Mouse (Mus musculus) limb, embryonic 12.5 days (tissue): Measurements from ENCODE around the gene Tnnt3. TPM values are rescaled to one million over a fixed set of nuclear protein-coding genes. Genes with fewer than 3 reads are reported as not detected.
A peak's percentile ranks its signal among the peaks of the same experiment; 100 is the strongest.

ENCODE experiments used
- ATAC-seq: fragments of 200-750 bp; cut with Nextera tagmentation; 2 replicates; pipeline ENCODE4 v1.8.0; 2017; ENCODE audit warnings: low read depth, moderate TSS enrichment; ENCODE audit not compliant: insufficient number of reproducible peaks, insufficient read depth, low FRiP score, low TSS enrichment
- H3K27ac ChIP-seq: fragments of 300-500 bp; sonication (generic); 2 replicates; pipeline ENCODE4 v1.5.1; 2016; ENCODE audit warnings: mild to moderate bottlenecking, moderate library complexity
- H3K27me3 ChIP-seq: fragments of 300-500 bp; sonication (generic); 2 replicates; pipeline ENCODE4 v1.6.1; 2016; ENCODE audit warnings: mild to moderate bottlenecking, moderate library complexity
- H3K36me3 ChIP-seq: fragments of 300-500 bp; sonication (generic); 2 replicates; pipeline ENCODE4 v1.6.1; 2016; ENCODE audit warnings: mild to moderate bottlenecking, moderate library complexity
- H3K4me1 ChIP-seq: fragments of 300-500 bp; sonication (generic); replicated peaks from 2 replicates; pipeline ENCODE4 v1.6.1; 2016
- H3K4me2 ChIP-seq: fragments of 300-500 bp; sonication (generic); 2 replicates; pipeline ENCODE4 v1.6.1; 2016; ENCODE audit warnings: mild to moderate bottlenecking, moderate library complexity
- H3K4me3 ChIP-seq: fragments of 300-500 bp; sonication (generic); replicated peaks from 2 replicates; pipeline ENCODE4 v1.5.1; 2016; ENCODE audit warnings: mild to moderate bottlenecking
- H3K9ac ChIP-seq: fragments of 300-500 bp; sonication (generic); replicated peaks from 2 replicates; pipeline ENCODE4 v1.6.1; 2016; ENCODE audit warnings: mild to moderate bottlenecking, moderate library complexity
- H3K9me3 ChIP-seq: fragments of 300-500 bp; sonication (generic); 2 replicates; pipeline ENCODE4 v1.6.1; 2016; ENCODE audit warnings: mild to moderate bottlenecking, moderate library complexity
- WGBS: fragments of 180-500 bp; shearing (Covaris S2); methylation state at CpG from one replicate; pipeline ENCODE4 v1.1.7; 2016; 5-methylcytosine and 5-hydroxymethylcytosine counted together
- polyA plus RNA-seq: library from polyadenylated mRNA; unstranded; fragments of >200 nt; fragmentation: Nextera tagmentation; extraction: Ambion mirVana; gene quantifications from 2 replicates; pipeline ENCODE4 v1.2.1, GENCODE M21; 2016

Gene Tnnt3
- polyA plus RNA-seq, 1 experiment from 2014 or later: 14.3 TPM

GRCm38 (mm10) chr7:142555366-142556088 lies 56.9 kb downstream of the Tnnt3 start:
- Histone ChIP-seq H3K27me3 (no peaks in the 10 kb centered on the region), H3K9me3 (no peaks in the 10 kb centered on the region), H3K36me3 (no peaks in the 10 kb centered on the region), H3K4me1 (peaks cover 98% of the 10 kb centered on the region), H3K4me3 (no peak overlapping the region), H3K4me2 (no peak overlapping the region), H3K9ac (no peak overlapping the region), H3K27ac (peak overlapping the region; percentile 99)
- no peak for ATAC-seq
- WGBS: 69% methylated on average over 8 of the region's 8 CpGs

- Histone ChIP-seq H3K27ac (peak overlapping the region; percentile 99), H3K36me3 (no peaks in the 10 kb centered on the region), H3K9ac (no peak overlapping the region), H3K27me3 (no peaks in the 10 kb centered on the region), H3K4me2 (no peak overlapping the region), H3K4me3 (no peak overlapping the region), H3K9me3 (no peaks in the 10 kb centered on the region), H3K4me1 (peaks cover 98% of the 10 kb centered on the region)
- ATAC-seq: no peak
- WGBS: 76% methylated on average over 2 of the region's 2 CpGs
Measured at GRCm38 (mm10) chr7:142556089-142556476, 57.4 kb downstream of the Tnnt3 start.

- no peak for ATAC-seq
- Histone ChIP-seq H3K27ac (peak overlapping the region; percentile 46; the same call in 1 of the 2 replicates), H3K4me3 (no peak overlapping the region), H3K36me3 (no peaks in the 10 kb centered on the region), H3K4me2 (no peak overlapping the region), H3K9me3 (no peaks in the 10 kb centered on the region), H3K27me3 (no peaks in the 10 kb centered on the region), H3K4me1 (peaks cover 98% of the 10 kb centered on the region), H3K9ac (no peak overlapping the region)
- WGBS: 21% methylated on average over 6 of the region's 6 CpGs
Measured at GRCm38 (mm10) chr7:142557696-142558095, 59.1 kb downstream of the Tnnt3 start.

- Histone ChIP-seq H3K9ac (no peak overlapping the region), H3K9me3 (no peaks in the 10 kb centered on the region), H3K4me3 (no peak overlapping the region), H3K4me1 (peaks cover 99% of the 10 kb centered on the region), H3K4me2 (no peak overlapping the region), H3K27ac (peak overlapping the region; percentile 90), H3K27me3 (no peaks in the 10 kb centered on the region), H3K36me3 (no peaks in the 10 kb centered on the region)
- no peak for ATAC-seq
- 91% methylated on average over 9 of the region's 9 CpGs for WGBS
Measured at GRCm38 (mm10) chr7:142558511-142559146, 60.0 kb downstream of the Tnnt3 start.

- Histone ChIP-seq H3K36me3 (no peaks in the 10 kb centered on the region), H3K4me2 (no peak overlapping the region), H3K9me3 (no peaks in the 10 kb centered on the region), H3K4me3 (no peak overlapping the region), H3K4me1 (peaks cover 99% of the 10 kb centered on the region), H3K27me3 (no peaks in the 10 kb centered on the region), H3K9ac (no peak overlapping the region), H3K27ac (peak overlapping the region; percentile 90)
- 9% methylated on average over 5 of the region's 5 CpGs for whole genome bisulfite sequencing
- ATAC-seq: peak; percentile 81
Measured at GRCm38 (mm10) chr7:142559651-142560175, 61.1 kb downstream of the Tnnt3 start.

GRCm38 (mm10) chr7:142560942-142561855 lies 62.6 kb downstream of the Tnnt3 start:
- no peak overlapping the region for H3K4me2 ChIP-seq
- whole genome bisulfite sequencing: 17% methylated on average over 18 of the region's 18 CpGs
- peaks cover 98% of the 10 kb centered on the region for H3K4me1 ChIP-seq
- no peak overlapping the region for H3K4me3 ChIP-seq
- no peaks in the 10 kb centered on the region for H3K9me3 ChIP-seq
- peak overlapping the region; percentile 53 for H3K9ac ChIP-seq
- ATAC-seq: no peak
- peak overlapping the region; percentile 90 for H3K27ac ChIP-seq
- H3K36me3 ChIP-seq: no peaks in the 10 kb centered on the region
- H3K27me3 ChIP-seq: no peaks in the 10 kb centered on the region

GRCm38 (mm10) chr7:142561856-142562404 lies 63.3 kb downstream of the Tnnt3 start:
- Histone ChIP-seq H3K27ac (peak overlapping the region; percentile 90), H3K27me3 (no peaks in the 10 kb centered on the region), H3K36me3 (no peaks in the 10 kb centered on the region), H3K9ac (no peak overlapping the region), H3K4me2 (no peak overlapping the region), H3K9me3 (no peaks in the 10 kb centered on the region), H3K4me3 (no peak overlapping the region), H3K4me1 (peaks cover 97% of the 10 kb centered on the region)
- ATAC-seq: no peak
- 29% methylated on average over 4 of the region's 4 CpGs for WGBS

GRCm38 (mm10) chr7:142563168-142563567 lies 64.5 kb downstream of the Tnnt3 start:
- no peak for ATAC-seq
- Histone ChIP-seq H3K4me2 (no peak overlapping the region), H3K4me1 (peaks cover 84% of the 10 kb centered on the region), H3K36me3 (no peaks in the 10 kb centered on the region), H3K4me3 (no peak overlapping the region), H3K27ac (peak overlapping the region; percentile 90), H3K9me3 (no peaks in the 10 kb centered on the region), H3K9ac (no peak overlapping the region), H3K27me3 (no peaks in the 10 kb centered on the region)
- WGBS: 15% methylated on average over 6 of the region's 6 CpGs

GRCm38 (mm10) chr7:142564955-142565643 lies 66.5 kb downstream of the Tnnt3 start:
- Histone ChIP-seq H3K4me2 (no peak overlapping the region), H3K4me1 (peaks cover 81% of the 10 kb centered on the region), H3K9ac (no peak overlapping the region), H3K27me3 (no peaks in the 10 kb centered on the region), H3K9me3 (no peaks in the 10 kb centered on the region), H3K27ac (peak overlapping the region; percentile 90), H3K4me3 (no peak overlapping the region), H3K36me3 (no peaks in the 10 kb centered on the region)
- 28% methylated on average over 11 of the region's 11 CpGs for WGBS
- ATAC-seq: no peak
